Mouse (Mus musculus) c-Kit-positive CD71-positive TER-119-negative erythroid progenitor cells, embryonic 14.5 days (primary cell): ENCODE measurements around the gene Ier2.
A peak's percentile ranks its signal among the peaks of the same experiment; 100 is the strongest.
"Not testable (repeated sequence)": the region's sequence is repeated elsewhere in the genome, so short reads cannot be mapped to it uniquely, and the experiment has no call there.

Source experiments
- DNase-seq: peaks from one replicate; pipeline ENCODE4 v3.0.0-alpha.2; 2013; ENCODE audit warnings: low read depth

Gene Ier2

GRCm38 (mm10) chr8:84698288-84698687, 35.6 kb upstream of the Ier2 start:
- DNase-seq, result no peak

GRCm38 (mm10) chr8:84697166-84698130, 34.8 kb upstream of the Ier2 start:
- no peak for DNase-seq

- no peak for DNase-seq
Measured at GRCm38 (mm10) chr8:84695140-84695539, 32.5 kb upstream of the Ier2 start.

- no peak for DNase-seq
Measured at GRCm38 (mm10) chr8:84693332-84693731, 30.7 kb upstream of the Ier2 start.

GRCm38 (mm10) chr8:84689091-84689915, 26.7 kb upstream of the Ier2 start:
- DNase-seq, result peak; percentile 91

GRCm38 (mm10) chr8:84687705-84688100, 25.1 kb upstream of the Ier2 start, which contains the start of gene Nacc1:
TSS of gene Nacc1 (minus strand) at chr8:84687862.
- no peak for DNase-seq

GRCm38 (mm10) chr8:84687003-84687704, 24.5 kb upstream of the Ier2 start:
- DNase-seq, result peak; percentile 29

GRCm38 (mm10) chr8:84686191-84687002, 23.7 kb upstream of the Ier2 start, which contains the start of gene Trmt1:
TSS of gene Trmt1 (plus strand) at chr8:84686307.
- DNase-seq, result peak; percentile 75

GRCm38 (mm10) chr8:84684537-84684936, 21.9 kb upstream of the Ier2 start:
- no peak for DNase-seq

GRCm38 (mm10) chr8:84682257-84682656, 19.6 kb upstream of the Ier2 start:
- DNase-seq, result no peak

- DNase-seq, result no peak
Measured at GRCm38 (mm10) chr8:84681476-84681875, 18.8 kb upstream of the Ier2 start.

GRCm38 (mm10) chr8:84677305-84677704, 14.7 kb upstream of the Ier2 start:
- no peak for DNase-seq

- DNase-seq, result not testable (repeated sequence)
Measured at GRCm38 (mm10) chr8:84670295-84671006, 7.8 kb upstream of the Ier2 start.

GRCm38 (mm10) chr8:84668731-84669485, 6.3 kb upstream of the Ier2 start:
- DNase-seq, result no peak

GRCm38 (mm10) chr8:84668081-84668480, 5.4 kb upstream of the Ier2 start:
- DNase-seq, result no peak

- no peak for DNase-seq
Measured at GRCm38 (mm10) chr8:84665385-84665893, 2.8 kb upstream of the Ier2 start.

GRCm38 (mm10) chr8:84664566-84665384, 2.1 kb upstream of the Ier2 start:
- peak; percentile 61 for DNase-seq

GRCm38 (mm10) chr8:84663483-84664327, 1.1 kb upstream of the Ier2 start:
- peak; percentile 96 for DNase-seq
